Mouse (Mus musculus): Measurements from ENCODE around the gene Prss41. TPM values are rescaled to one million over a fixed set of nuclear protein-coding genes. Genes with fewer than 3 reads are reported as not detected.
"Not testable (repeated sequence)": the region's sequence is repeated elsewhere in the genome, so short reads cannot be mapped to it uniquely, and the experiment has no call there.

Prss41 gene
- 0.28 and 0.42 TPM in 2 replicates for polyA plus RNA-seq (2015; fragmentation: Nextera tagmentation; extraction: Ambion mirVana)

DNA sequence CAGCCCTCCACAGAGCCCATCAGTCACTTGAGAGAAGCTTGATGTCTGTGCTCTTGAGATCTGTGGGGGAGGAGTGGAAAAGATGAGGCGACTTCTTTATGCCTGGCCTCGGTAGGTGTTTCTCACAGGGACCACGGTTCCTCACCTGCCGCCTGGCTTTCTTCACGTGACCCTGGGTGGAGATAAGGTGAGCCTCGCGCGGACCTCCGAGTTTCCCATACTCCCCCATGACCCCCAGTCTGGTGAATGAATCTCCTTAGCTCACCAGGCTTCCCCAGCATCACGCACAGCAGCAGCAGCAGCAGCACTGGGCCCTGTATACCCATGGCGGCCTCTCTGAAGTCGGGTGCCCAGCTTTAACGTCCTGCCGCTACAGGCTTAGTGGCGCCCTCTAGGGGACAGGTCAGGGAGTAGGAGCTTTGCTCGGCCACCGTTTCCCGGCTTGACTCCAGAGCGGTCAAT is at the start of gene Prss41, which contains the start of gene Prss32:
Gene Prss41 (minus strand): TSS at position 361 of the 462 bp plus-strand sequence.
Gene Prss32 (plus strand): TSS at position 44 of the 462 bp plus-strand sequence.
- peak; percentile 62 for DNase-seq (ENCODE audit: low spot score)

DNA sequence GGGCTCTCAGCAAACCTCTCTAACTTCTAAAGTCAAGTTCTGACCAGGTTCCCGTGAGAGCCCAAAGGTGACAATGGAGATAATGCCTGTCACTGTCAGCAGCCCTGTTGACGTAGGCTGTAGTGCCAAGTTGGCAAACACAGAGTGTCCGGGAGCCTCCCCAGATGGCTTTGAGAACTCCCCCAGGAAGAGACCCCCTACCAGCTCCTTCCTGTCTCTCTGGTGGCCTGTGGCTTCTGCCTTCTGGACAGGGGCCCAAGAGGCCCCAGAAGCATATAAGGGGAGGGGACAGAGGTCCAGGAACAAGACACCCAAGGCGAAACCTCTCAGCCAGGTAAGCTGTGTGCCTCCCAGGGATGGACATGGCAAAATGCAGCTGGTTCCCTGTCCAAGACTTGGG is 36.6 kb upstream of the Prss41 start, which contains the start of the genes Dcpp1 and Dcpp2:
Gene Dcpp1 (plus strand): TSS at position 301 of the 400 bp plus-strand sequence.
Gene Dcpp2 (plus strand): TSS at position 305 of the 400 bp plus-strand sequence.
- not testable (repeated sequence) for DNase-seq (ENCODE audit: low spot score)

DNA sequence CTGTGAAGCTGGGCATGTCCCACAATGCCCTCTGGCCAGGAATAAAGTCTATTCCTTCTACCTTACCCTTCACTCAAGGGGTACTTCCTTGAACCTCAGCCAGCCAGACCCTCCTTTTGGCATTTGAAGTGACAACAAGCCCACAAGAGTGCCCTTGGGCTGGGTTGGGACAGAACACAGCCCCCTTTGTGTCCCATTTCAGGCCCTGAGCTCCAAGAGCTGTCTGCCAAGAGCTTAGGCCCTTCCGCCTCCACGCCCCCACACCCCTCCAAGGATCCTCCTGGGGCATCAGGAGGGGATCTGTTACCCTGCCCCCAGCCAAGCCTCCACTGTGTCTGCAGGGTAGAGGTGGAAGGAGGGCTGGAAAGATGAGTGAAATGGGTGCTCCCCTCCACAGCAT is 33.2 kb upstream of the Prss41 start:
- DNase-seq (ENCODE audit: low spot score): no peak

- no peak for DNase-seq (ENCODE audit: low spot score)
Observed at GRCm38 (mm10) chr17:23876741-23877140, 32.8 kb upstream of the Prss41 start.

DNA sequence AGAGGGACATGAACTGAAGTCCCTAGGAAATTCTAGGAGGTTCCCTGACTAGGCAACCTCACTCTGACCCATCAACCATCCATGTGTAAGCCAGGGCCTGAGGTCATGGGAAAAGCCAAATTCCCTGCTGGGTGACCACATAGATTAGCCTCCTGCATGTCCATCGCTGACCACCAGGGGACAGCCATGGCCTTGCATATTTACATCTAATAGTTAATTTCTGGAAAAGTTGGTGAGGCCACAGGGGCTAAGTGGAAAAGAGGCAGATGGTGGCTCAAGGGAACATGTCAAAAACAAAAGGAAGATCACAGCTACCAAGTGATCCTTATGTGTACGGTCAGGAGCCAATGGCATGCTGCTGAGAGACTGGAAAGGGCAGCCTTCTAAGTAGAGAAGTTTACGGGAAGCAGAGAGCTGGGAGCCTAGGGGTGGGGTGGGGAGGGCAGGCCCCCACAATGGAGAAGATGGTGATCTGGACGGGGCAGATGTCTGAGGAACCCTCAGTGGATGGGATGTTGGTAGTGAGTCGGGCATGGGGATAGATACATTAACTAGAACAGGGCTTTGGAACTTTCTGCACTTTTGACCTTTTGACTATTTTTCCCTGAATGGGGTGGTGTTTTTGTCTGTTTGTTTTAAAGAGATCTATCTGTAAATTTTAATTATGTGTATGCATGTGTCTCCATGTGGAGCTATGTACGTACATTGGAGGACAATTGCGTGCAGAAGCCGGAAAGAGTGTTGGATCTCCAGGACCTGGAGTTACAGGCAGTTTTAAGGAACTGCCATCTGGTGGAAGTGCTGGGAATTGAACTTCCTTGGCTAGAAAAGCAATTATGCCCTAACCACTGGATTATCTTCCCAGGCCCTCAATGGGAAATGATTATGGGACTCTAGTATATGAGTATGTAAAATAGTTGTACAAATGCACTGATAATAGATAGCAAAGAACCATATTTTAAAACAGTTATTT is 30.2 kb upstream of the Prss41 start:
- no peak for DNase-seq (ENCODE audit: low spot score)

DNA sequence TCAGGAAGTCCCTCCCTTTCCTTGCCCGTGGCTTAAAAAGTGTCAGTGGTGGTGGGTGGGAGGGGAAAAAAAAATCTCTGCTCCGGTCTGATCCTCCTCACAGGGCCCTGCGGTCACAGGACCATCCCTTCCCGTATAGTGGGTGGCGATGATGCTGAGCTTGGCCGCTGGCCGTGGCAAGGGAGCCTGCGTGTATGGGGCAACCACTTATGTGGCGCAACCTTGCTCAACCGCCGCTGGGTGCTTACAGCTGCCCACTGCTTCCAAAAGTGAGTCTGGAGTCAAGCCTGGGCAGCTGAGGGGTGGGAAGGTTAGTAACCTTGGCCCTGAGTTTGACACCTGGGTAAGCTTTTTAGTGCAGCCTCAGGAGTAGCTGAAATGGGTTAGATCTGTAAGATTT is 24.5 kb upstream of the Prss41 start:
- no peak for DNase-seq (ENCODE audit: low spot score)

- DNase-seq (ENCODE audit: low spot score): no peak
Observed at GRCm38 (mm10) chr17:23867756-23868155, 23.8 kb upstream of the Prss41 start, which contains the start of gene Prss21. Prss21 (plus strand) TSS chr17:23868056.

DNA sequence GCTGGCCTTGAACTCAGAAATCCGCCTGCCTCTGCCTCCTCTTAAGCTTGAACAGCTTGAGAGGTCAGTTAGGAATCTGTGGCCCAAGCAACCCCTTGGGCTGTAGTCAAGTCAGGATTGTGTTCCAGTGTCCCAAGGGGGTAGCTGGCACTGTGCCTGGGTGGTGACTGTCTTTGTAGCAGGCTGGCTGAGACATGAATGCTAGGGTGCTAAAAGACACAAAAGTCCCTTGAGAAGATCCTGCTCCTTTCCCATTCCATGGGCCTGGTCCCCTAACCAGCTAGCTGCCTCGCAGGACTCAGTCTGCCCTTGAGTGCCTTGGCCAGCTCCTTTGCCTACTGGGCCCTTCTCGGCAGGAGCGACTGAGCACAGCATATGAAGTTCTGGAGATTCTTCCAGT is 19.0 kb upstream of the Prss41 start:
- no peak for DNase-seq (ENCODE audit: low spot score)

DNA sequence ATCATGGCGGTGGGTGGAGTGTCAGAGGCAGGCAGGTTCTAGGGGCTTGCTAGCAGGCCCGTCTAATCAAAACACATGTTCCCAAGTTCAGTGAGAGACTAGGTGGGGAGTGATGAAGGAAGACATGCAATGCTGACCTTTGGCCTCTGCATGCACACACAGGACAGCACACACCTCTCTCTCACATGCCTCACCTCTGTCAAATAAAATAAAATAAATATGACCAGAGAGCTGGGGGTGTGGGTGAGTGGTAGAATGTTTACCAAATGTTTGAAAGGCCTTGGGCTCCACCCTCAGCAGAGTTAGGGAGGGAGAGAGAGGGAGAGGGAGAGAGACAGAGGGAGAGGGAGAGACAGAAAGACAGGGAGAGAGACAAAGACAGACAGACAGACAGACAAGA is 13.9 kb upstream of the Prss41 start:
- DNase-seq (ENCODE audit: low spot score): no peak

GRCm38 (mm10) chr17:23857193-23857592 is 13.2 kb upstream of the Prss41 start:
- no peak for DNase-seq (ENCODE audit: low spot score)

DNA sequence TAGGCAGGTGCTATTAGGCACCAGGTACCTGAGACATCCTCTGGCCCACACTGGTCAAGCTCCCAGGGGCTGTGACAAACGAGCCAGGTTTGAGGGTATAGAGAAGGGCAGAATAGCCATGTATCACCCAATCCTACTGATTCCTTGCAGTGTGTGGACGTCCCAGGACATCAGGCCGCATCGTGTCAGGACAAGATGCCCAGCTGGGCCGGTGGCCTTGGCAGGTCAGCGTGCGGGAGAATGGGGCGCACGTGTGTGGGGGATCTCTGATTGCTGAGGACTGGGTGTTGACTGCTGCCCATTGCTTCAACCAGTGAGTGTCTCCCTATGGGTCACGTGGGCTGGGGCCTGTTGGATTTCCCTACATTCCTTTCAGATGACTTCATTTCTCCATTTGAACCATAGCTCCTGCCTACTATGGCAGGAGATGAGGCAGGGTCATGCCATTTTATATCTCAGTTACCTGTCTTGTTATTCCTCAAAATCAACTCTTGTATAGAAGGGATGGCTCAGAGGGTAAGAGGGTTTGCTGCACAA is 10.3 kb upstream of the Prss41 start:
- no peak for DNase-seq (ENCODE audit: low spot score)

- peak; percentile 61 for DNase-seq (ENCODE audit: low spot score)
Observed at GRCm38 (mm10) chr17:23853292-23853691, 9.3 kb upstream of the Prss41 start.

GRCm38 (mm10) chr17:23850853-23851749 is 7.1 kb upstream of the Prss41 start:
- peak; percentile 65 for DNase-seq (ENCODE audit: low spot score)

GRCm38 (mm10) chr17:23850028-23850427 is 6.1 kb upstream of the Prss41 start:
- no peak for DNase-seq (ENCODE audit: low spot score)

DNA sequence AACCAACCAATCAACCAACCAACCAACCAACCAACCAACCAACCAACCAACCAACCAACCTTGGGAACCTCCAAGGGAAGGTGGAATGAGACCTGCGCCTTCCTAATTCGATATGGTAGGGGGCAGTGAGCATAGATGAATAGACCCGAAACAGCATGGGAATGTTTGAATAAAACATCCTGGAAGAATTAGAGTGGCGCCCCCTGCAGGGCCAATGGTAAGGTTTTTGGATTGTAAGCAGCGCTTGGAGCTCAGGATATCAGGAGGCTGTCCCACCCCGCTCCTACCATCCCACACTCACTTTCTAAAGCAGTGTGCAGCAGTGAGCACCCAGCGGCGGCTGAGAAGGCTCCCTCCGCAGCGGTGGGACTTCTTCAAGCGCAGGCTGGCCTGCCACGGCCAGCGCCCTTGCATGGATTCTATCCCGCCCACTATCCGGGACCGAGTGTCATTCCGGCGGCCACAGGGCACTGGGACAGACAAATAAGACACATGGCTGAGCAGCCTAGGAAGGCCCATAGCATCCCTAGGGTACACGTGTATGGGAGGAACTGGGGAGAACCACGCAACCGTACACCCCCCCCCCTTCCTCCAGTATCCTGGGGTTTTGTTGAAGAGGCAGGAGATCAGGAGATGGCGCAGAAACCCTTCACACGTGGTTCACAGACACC is 696 bp downstream of the Prss41 start:
- no peak for DNase-seq (ENCODE audit: low spot score)

- DNase-seq (ENCODE audit: low spot score): peak; percentile 77
Observed at GRCm38 (mm10) chr17:23841145-23841544, 2.8 kb downstream of the Prss41 start.

DNA sequence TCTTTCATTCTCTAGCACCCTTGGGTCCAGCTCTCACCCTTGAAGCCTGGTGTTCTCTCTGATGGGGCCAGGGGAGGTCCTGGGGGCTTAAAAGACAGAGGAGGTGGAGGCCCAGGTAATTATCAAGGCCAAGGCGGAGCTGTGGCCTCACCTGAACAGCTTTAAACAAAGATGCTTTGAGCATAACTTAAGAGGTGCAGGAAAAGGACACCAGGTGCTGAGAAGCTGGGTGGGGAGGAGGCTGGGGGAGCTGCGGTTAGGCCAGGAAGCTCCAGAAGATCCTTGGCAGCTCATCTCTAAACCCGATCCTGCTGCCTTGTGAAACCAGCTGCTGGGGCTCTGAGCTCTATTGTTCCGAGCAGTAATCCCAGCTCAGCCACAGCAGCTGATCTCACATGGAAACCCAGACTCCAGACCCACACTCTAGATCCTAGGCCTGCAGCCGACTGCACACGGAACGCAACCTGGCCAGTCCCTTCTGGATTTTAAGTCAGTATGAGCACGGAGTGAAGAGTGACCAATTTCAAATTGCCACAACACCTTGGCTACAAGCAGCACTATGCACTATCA is 7.9 kb downstream of the Prss41 start, which contains the start of gene Prss33:
Gene Prss33 (minus strand): TSS at position 51 of the 570 bp plus-strand sequence.
- no peak for DNase-seq (ENCODE audit: low spot score)

- no peak for DNase-seq (ENCODE audit: low spot score)
Observed at GRCm38 (mm10) chr17:23831201-23831600, 12.8 kb downstream of the Prss41 start.

DNA sequence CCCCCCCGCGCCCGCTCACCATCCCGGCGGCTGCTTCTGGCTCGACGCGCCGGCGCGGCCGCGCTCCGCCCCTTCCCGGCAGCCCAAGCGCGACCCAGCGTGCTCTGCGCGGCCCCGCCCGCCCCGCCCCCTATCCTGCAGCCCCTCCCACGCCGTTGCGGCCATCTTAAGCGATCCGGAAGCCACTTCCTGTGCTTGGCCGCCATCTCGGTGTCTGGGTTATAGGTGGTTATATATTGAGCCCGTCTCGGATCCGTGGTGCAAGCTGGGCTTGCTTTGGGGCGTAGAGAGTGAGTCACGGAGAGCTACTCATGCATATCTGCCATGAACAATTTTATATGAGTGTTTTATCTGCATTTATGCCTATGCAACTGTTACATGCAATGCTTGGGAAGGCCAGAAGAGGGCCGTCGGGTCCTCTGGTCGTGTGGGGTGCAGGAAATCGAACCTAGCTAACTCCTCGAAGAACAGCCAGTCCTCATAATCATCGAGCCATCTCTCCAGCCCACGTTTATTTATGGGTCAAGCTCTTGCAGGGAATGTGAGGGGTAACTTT is 14.8 kb downstream of the Prss41 start, which contains the start of gene Elob:
Gene Elob (minus strand): TSS at position 73 of the 556 bp plus-strand sequence.
- DNase-seq (ENCODE audit: low spot score): peak; percentile 93

Data from thymus, postnatal 0 days (tissue).